Mouse (Mus musculus) myocyte (in vitro differentiated cells): ENCODE data around the gene 1810055G02Rik.

Source experiments
- POLR2A ChIP-seq: IDR thresholded peaks from one replicate; pipeline ENCODE4 v1.6.1; 2011; ENCODE audit warnings: low read depth, mild to moderate bottlenecking, control low read depth, moderate library complexity; ENCODE audit not compliant: insufficient read length
- TCF12 ChIP-seq: IDR thresholded peaks from one replicate; pipeline ENCODE4 v1.6.1; 2011; ENCODE audit warnings: mild to moderate bottlenecking, control low read depth; ENCODE audit not compliant: poor library complexity, insufficient read depth, severe bottlenecking

GRCm38 (mm10) chr19:3710436-3710835, 2.3 kb downstream of the 1810055G02Rik start:
- TF ChIP-seq TCF12, result no peak
- no peak for TF ChIP-seq POLR2A
